ENCODE assay signal across 9 mouse cellular contexts in the genomic region with DNA sequence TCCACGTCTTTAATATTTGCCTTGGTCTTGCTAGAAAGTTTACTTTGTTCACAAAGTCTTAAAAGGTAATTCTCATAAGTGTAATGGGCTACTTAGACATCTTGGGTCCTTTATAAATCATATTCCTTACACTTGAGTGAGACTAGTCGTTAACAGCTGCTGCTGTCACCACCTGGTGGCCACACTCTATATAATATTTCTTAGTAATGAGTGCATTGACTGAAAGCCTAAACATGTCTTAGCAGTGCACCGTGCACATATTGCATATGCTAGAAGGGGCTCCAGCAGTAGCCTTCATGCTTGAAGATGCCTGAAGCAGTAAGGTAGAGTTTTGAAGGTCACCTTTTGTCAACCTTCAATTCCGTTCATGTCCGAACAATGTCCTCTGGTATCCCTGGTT.
DNase-seq lines count a peak whose midpoint lies in the region; ATAC-seq lines count a peak whose summit lies in the region.
"Had no signal": no experiment of that assay in that cellular context is flagged by ENCODE, and none has a peak within 500 bp of the region (broad histone marks: within the 10 kb centered on the region; RNA-seq: fewer than 3 reads in every experiment).

No protein-coding gene starts in this region.

- DNase-seq in hindbrain, embryonic 11.5 days (ENCODE audit: low spot score) = peak; percentile 33
- no peak for DNase-seq in hindbrain, embryonic 10.5 days (ENCODE audit: low spot score)
- peak; percentile 14 for DNase-seq in right cerebral cortex, postnatal 14 days
- DNase-seq in right cerebral cortex, postnatal 36 days (ENCODE audit: low spot score in 2 of 2) = no peak
- peak; percentile 30 for DNase-seq in embryo, embryonic 11.5 days (ENCODE audit: low read depth, low spot score)
- peak; percentile 21 for DNase-seq in retina, postnatal 1 day
- DNase-seq in gastrocnemius, postnatal 4 days (ENCODE audit: low spot score in 2 of 2) = no peak
- DNase-seq in urinary bladder, adult 2 months (ENCODE audit: low spot score) = no peak

- no peak for ATAC-seq in hindbrain, embryonic 11.5 days (ENCODE audit: low FRiP score)
- ATAC-seq: liver, embryonic 12.5 days had no signal

- no peak overlapping the region for H3K27ac ChIP-seq in hindbrain, embryonic 11.5 days (ENCODE audit: low read depth, low read length)
- H3K27ac ChIP-seq in hindbrain, embryonic 10.5 days = no peak overlapping the region
- H3K27ac ChIP-seq: liver, embryonic 12.5 days had no signal

- no peaks in the 10 kb centered on the region; the same call in 1 of the 2 replicates for H3K4me1 ChIP-seq in hindbrain, embryonic 11.5 days (replicated peaks; ENCODE audit: control insufficient read depth, insufficient read depth, low read length)
- H3K4me1 ChIP-seq in hindbrain, embryonic 10.5 days (replicated peaks) = peaks cover 9% of the 10 kb centered on the region
- H3K4me1 ChIP-seq: liver, embryonic 12.5 days had no signal

- no peaks in the 10 kb centered on the region for H3K27me3 ChIP-seq in hindbrain, embryonic 11.5 days (ENCODE audit: control insufficient read depth, insufficient read depth, low read length)
- no peaks in the 10 kb centered on the region for H3K27me3 ChIP-seq in hindbrain, embryonic 10.5 days (ENCODE audit: insufficient read depth, poor library complexity, severe bottlenecking)
- H3K27me3 ChIP-seq: liver, embryonic 12.5 days had no signal

- H3K4me3 ChIP-seq in hindbrain, embryonic 11.5 days (ENCODE audit: low read depth, low read length) = no peak overlapping the region
- H3K4me3 ChIP-seq in hindbrain, embryonic 10.5 days = no peak overlapping the region
- H3K4me3 ChIP-seq: liver, embryonic 12.5 days had no signal

- H3K9ac ChIP-seq in hindbrain, embryonic 11.5 days (ENCODE audit: low read depth, low read length) = no peak overlapping the region
- H3K9ac ChIP-seq: liver, embryonic 12.5 days had no signal

- no peak overlapping the region for H3K4me2 ChIP-seq in hindbrain, embryonic 11.5 days (replicated peaks; ENCODE audit: low read depth, low read length)
- H3K4me2 ChIP-seq: liver, embryonic 12.5 days had no signal

- no peaks in the 10 kb centered on the region for H3K9me3 ChIP-seq in hindbrain, embryonic 11.5 days (ENCODE audit: control insufficient read depth, low read length)
- H3K9me3 ChIP-seq in hindbrain, embryonic 10.5 days = no peaks in the 10 kb centered on the region
- H3K9me3 ChIP-seq: liver, embryonic 12.5 days had no signal

- 81% methylated on average over 5 of the region's 5 CpGs for WGBS in hindbrain, embryonic 11.5 days
- WGBS in hindbrain, embryonic 10.5 days = 79% methylated on average over 5 of the region's 5 CpGs

- H3K36me3 ChIP-seq in hindbrain, embryonic 11.5 days (ENCODE audit: control insufficient read depth, insufficient read depth, low read length) = no peaks in the 10 kb centered on the region
- no peaks in the 10 kb centered on the region for H3K36me3 ChIP-seq in hindbrain, embryonic 10.5 days
- H3K36me3 ChIP-seq: liver, embryonic 12.5 days had no signal

Comparison
In these comparisons a context has a peak if more than half of its experiments do, and no peak if none do; other contexts are left out.
1. DNase-seq: peak in hindbrain, embryonic 11.5 days (single experiment), right cerebral cortex, postnatal 14 days (single experiment), embryo, embryonic 11.5 days (single experiment) and retina, postnatal 1 day (single experiment); none in hindbrain, embryonic 10.5 days (single experiment), right cerebral cortex, postnatal 36 days (0 of 2), gastrocnemius, postnatal 4 days (0 of 2) and urinary bladder, adult 2 months (single experiment).